Mouse (Mus musculus): ENCODE results near the gene En2. TPM values are rescaled to one million over a fixed set of nuclear protein-coding genes. Genes with fewer than 3 reads are reported as not detected.

Gene En2
- polyA plus RNA-seq, 1 experiment, result not detected

- TF ChIP-seq GATA1 (IDR thresholded peaks at IDR 0.05; ENCODE audit: low read length), result no peak
Observed at GRCm38 (mm10) chr5:28170081-28170480, 4.6 kb downstream of the En2 start.

GRCm38 (mm10) chr5:28170892-28171291 lies 5.4 kb downstream of the En2 start:
- TF ChIP-seq GATA1 (IDR thresholded peaks at IDR 0.05; ENCODE audit: low read length), result no peak

GRCm38 (mm10) chr5:28171667-28172066 lies 6.2 kb downstream of the En2 start:
- TF ChIP-seq GATA1 (IDR thresholded peaks at IDR 0.05; ENCODE audit: low read length), result no peak

- no peak for TF ChIP-seq GATA1 (IDR thresholded peaks at IDR 0.05; ENCODE audit: low read length)
Observed at GRCm38 (mm10) chr5:28172261-28172920, 6.9 kb downstream of the En2 start.

GRCm38 (mm10) chr5:28172921-28173670 lies 7.6 kb downstream of the En2 start:
- TF ChIP-seq GATA1 (IDR thresholded peaks at IDR 0.05; ENCODE audit: low read length), result no peak

- TF ChIP-seq GATA1 (IDR thresholded peaks at IDR 0.05; ENCODE audit: low read length), result no peak
Observed at GRCm38 (mm10) chr5:28173674-28174073, 8.2 kb downstream of the En2 start.

GRCm38 (mm10) chr5:28174086-28174485 lies 8.6 kb downstream of the En2 start:
- no peak for TF ChIP-seq GATA1 (IDR thresholded peaks at IDR 0.05; ENCODE audit: low read length)

- no peak for TF ChIP-seq GATA1 (IDR thresholded peaks at IDR 0.05; ENCODE audit: low read length)
Observed at GRCm38 (mm10) chr5:28174876-28175569, 9.5 kb downstream of the En2 start.

- TF ChIP-seq GATA1 (IDR thresholded peaks at IDR 0.05; ENCODE audit: low read length), result no peak
Observed at GRCm38 (mm10) chr5:28175570-28175919, 10.1 kb downstream of the En2 start.

- TF ChIP-seq GATA1 (IDR thresholded peaks at IDR 0.05; ENCODE audit: low read length), result no peak
Observed at GRCm38 (mm10) chr5:28176023-28176422, 10.5 kb downstream of the En2 start.

GRCm38 (mm10) chr5:28176585-28176984 lies 11.1 kb downstream of the En2 start:
- no peak for TF ChIP-seq GATA1 (IDR thresholded peaks at IDR 0.05; ENCODE audit: low read length)

- no peak for TF ChIP-seq GATA1 (IDR thresholded peaks at IDR 0.05; ENCODE audit: low read length)
Observed at GRCm38 (mm10) chr5:28178322-28178721, 12.8 kb downstream of the En2 start.

- TF ChIP-seq GATA1 (IDR thresholded peaks at IDR 0.05; ENCODE audit: low read length), result no peak
Observed at GRCm38 (mm10) chr5:28179237-28179790, 13.8 kb downstream of the En2 start.

GRCm38 (mm10) chr5:28191201-28192098 lies 26.0 kb downstream of the En2 start:
- TF ChIP-seq GATA1 (IDR thresholded peaks at IDR 0.05; ENCODE audit: low read length), result no peak

GRCm38 (mm10) chr5:28192099-28192454 lies 26.6 kb downstream of the En2 start:
- no peak for TF ChIP-seq GATA1 (IDR thresholded peaks at IDR 0.05; ENCODE audit: low read length)
